Mouse (Mus musculus): ENCODE measurements around the gene Cxcr3. TPM values are rescaled to one million over a fixed set of nuclear protein-coding genes. Genes with fewer than 3 reads are reported as not detected.

The Cxcr3 gene
- total and polyA plus RNA-seq, 3 experiments, result 0.04 TPM; not detected in 2

- H3K9ac ChIP-seq (ENCODE audit: control insufficient read depth, low read depth, low read length, poor library complexity, severe bottlenecking), result no peak overlapping the region
- TF ChIP-seq POLR2AphosphoS5 (IDR thresholded peaks at IDR 0.05; ENCODE audit: borderline replicate concordance, low read depth, low read length) (no peak), SIN3A (IDR thresholded peaks at IDR 0.05; ENCODE audit: low read length) (no peak), ZKSCAN1 (IDR thresholded peaks at IDR 0.05; ENCODE audit: low read depth, low read length) (no peak), MEF2A (IDR thresholded peaks at IDR 0.05; ENCODE audit: extremely low read depth, insufficient replicate concordance, low read depth, low read length, poor library complexity, severe bottlenecking) (no peak), ZNF384 (IDR thresholded peaks at IDR 0.05; ENCODE audit: low read depth, low read length) (no peak), ETS1 (IDR thresholded peaks at IDR 0.05; ENCODE audit: low read depth, low read length) (no peak), POLR2AphosphoS2 (IDR thresholded peaks at IDR 0.05; ENCODE audit: low read length) (no peak), GATA1 (IDR thresholded peaks at IDR 0.05; ENCODE audit: low read depth, low read length) (no peak), ZMIZ1 (IDR thresholded peaks at IDR 0.05; ENCODE audit: low read depth, low read length) (no peak)
- H3K36me3 ChIP-seq (ENCODE audit: control insufficient read depth in 1 of 2, insufficient read depth in 2 of 2, low read length in 2 of 2), result no peaks in the 10 kb centered on the region
- H3K79me2 ChIP-seq (ENCODE audit: control insufficient read depth, insufficient read depth, low read length, poor library complexity), result no peaks in the 10 kb centered on the region
- no peaks in the 10 kb centered on the region for H3K9me3 ChIP-seq (replicated peaks; ENCODE audit: insufficient read depth, low read length)
- no peaks in the 10 kb centered on the region for H3K27me3 ChIP-seq (ENCODE audit: control insufficient read depth in 1 of 2, insufficient read depth in 2 of 2, low read length in 2 of 2)
- no peak overlapping the region for H3K4me3 ChIP-seq (ENCODE audit: control insufficient read depth in 1 of 2, insufficient read depth in 1 of 2, low read depth in 2 of 2, low read length in 2 of 2)
- peaks cover 0 to 6% of the 10 kb centered on the region in 2 experiments; a peak in 1 of 4 replicates for H3K4me1 ChIP-seq (ENCODE audit: control insufficient read depth in 1 of 2, insufficient read depth in 2 of 2, low read length in 2 of 2)
- no peak for DNase-seq (ENCODE audit: low read depth, low spot score)
- H3K27ac ChIP-seq (ENCODE audit: control insufficient read depth, low read depth, low read length), result no peak overlapping the region
Observed at GRCm38 (mm10) chrX:101730010-101730409, 4.1 kb downstream of the Cxcr3 start.

- DNase-seq (ENCODE audit: low read depth, low spot score), result no peak
- no peak for TF ChIP-seq HCFC1 (IDR thresholded peaks at IDR 0.05; ENCODE audit: low read depth, low read length)
- no peak for TF ChIP-seq TBP (IDR thresholded peaks at IDR 0.05; ENCODE audit: low read depth, low read length)
- no peak for TF ChIP-seq MAFK (IDR thresholded peaks at IDR 0.05; ENCODE audit: borderline replicate concordance, low read depth, low read length)
- TF ChIP-seq UBTF (IDR thresholded peaks at IDR 0.05; ENCODE audit: borderline replicate concordance, insufficient read depth, low read depth, low read length), result no peak
- no peak for TF ChIP-seq MXI1 (IDR thresholded peaks at IDR 0.05; ENCODE audit: low read depth, low read length)
- TF ChIP-seq ZNF384 (IDR thresholded peaks at IDR 0.05; ENCODE audit: low read depth, low read length), result no peak
- TF ChIP-seq NELFE (IDR thresholded peaks at IDR 0.05; ENCODE audit: low read depth, low read length), result no peak
- no peak for TF ChIP-seq JUND (IDR thresholded peaks at IDR 0.05; ENCODE audit: low read depth, low read length)
- TF ChIP-seq SIN3A (IDR thresholded peaks at IDR 0.05; ENCODE audit: low read length), result no peak
- TF ChIP-seq E2F4 (IDR thresholded peaks at IDR 0.05; ENCODE audit: borderline replicate concordance, low read depth, low read length), result no peak
- TF ChIP-seq TAL1 (IDR thresholded peaks at IDR 0.05; ENCODE audit: low read length), result no peak
- TF ChIP-seq CHD2 (IDR thresholded peaks at IDR 0.05; ENCODE audit: low read length), result no peak
- no peak for TF ChIP-seq BHLHE40 (IDR thresholded peaks at IDR 0.05; ENCODE audit: borderline replicate concordance, low read depth, low read length)
- no peak for TF ChIP-seq KAT2A (conservative IDR thresholded peaks at IDR 0.05; ENCODE audit: low read depth, low read length)
- no peak for TF ChIP-seq GABPA (IDR thresholded peaks at IDR 0.05; ENCODE audit: low read depth, low read length)
- no peak for TF ChIP-seq ZKSCAN1 (IDR thresholded peaks at IDR 0.05; ENCODE audit: low read depth, low read length)
- TF ChIP-seq EP300 (IDR thresholded peaks at IDR 0.05; ENCODE audit: low read depth in 1 of 2, low read length in 2 of 2), result no peak
- TF ChIP-seq ETS1 (IDR thresholded peaks at IDR 0.05; ENCODE audit: low read depth, low read length), result no peak
- TF ChIP-seq CTCF (IDR thresholded peaks at IDR 0.05 in 2 of 3, conservative IDR thresholded peaks at IDR 0.05 in 1 of 3; ENCODE audit: control insufficient read depth in 1 of 3, insufficient read depth in 1 of 3, low read depth in 2 of 3, low read length in 3 of 3, poor library complexity in 1 of 3, severe bottlenecking in 1 of 3), result no peak
- TF ChIP-seq ZMIZ1 (IDR thresholded peaks at IDR 0.05; ENCODE audit: low read depth, low read length), result no peak
- H3K9me3 ChIP-seq (replicated peaks; ENCODE audit: insufficient read depth, low read length), result no peaks in the 10 kb centered on the region
- no peak overlapping the region for H3K4me3 ChIP-seq (ENCODE audit: control insufficient read depth in 1 of 2, insufficient read depth in 1 of 2, low read depth in 2 of 2, low read length in 2 of 2)
- H3K4me1 ChIP-seq (ENCODE audit: control insufficient read depth in 1 of 2, insufficient read depth in 2 of 2, low read length in 2 of 2), result no peaks in the 10 kb centered on the region
- no peaks in the 10 kb centered on the region for H3K36me3 ChIP-seq (ENCODE audit: control insufficient read depth in 1 of 2, insufficient read depth in 2 of 2, low read length in 2 of 2)
- no peaks in the 10 kb centered on the region for H3K79me2 ChIP-seq (ENCODE audit: control insufficient read depth, insufficient read depth, low read length, poor library complexity)
- no peaks in the 10 kb centered on the region; a peak in 1 of 4 replicates for H3K27me3 ChIP-seq (ENCODE audit: control insufficient read depth in 1 of 2, insufficient read depth in 2 of 2, low read length in 2 of 2)
- H3K27ac ChIP-seq (ENCODE audit: control insufficient read depth, low read depth, low read length), result no peak overlapping the region
- no peak overlapping the region for H3K9ac ChIP-seq (ENCODE audit: control insufficient read depth, low read depth, low read length, poor library complexity, severe bottlenecking)
Observed at GRCm38 (mm10) chrX:101720401-101720800, 13.7 kb downstream of the Cxcr3 start.
